Comparison of ENCODE assay signal across 8 mouse cellular contexts in genomic region chr11:78032809-78033195, GRCm38 (mm10). TPM values are rescaled to one million over a fixed set of nuclear protein-coding genes. Genes with fewer than 3 reads are reported as not detected.
DNase-seq lines count a peak whose midpoint lies in the region; ATAC-seq and TF ChIP-seq lines count a peak whose summit lies in the region.

No protein-coding gene starts in this region.

- no peak overlapping the region for H3K27ac ChIP-seq in kidney, adult 2 months (ENCODE audit: insufficient read depth, low read depth, low read length)
- no peak overlapping the region for H3K27ac ChIP-seq in bone marrow, adult 2 months (ENCODE audit: control insufficient read depth, insufficient read depth, low read depth, low read length, poor library complexity)
- H3K27ac ChIP-seq in hindbrain, embryonic 12.5 days: peak overlapping the region; percentile 96
- H3K27ac ChIP-seq in midbrain, embryonic 11.5 days (ENCODE audit: low read depth, low read length): peak overlapping the region; percentile 79; the same call in 1 of the 2 replicates

- peak overlapping the region; percentile 85 for H3K4me2 ChIP-seq in hindbrain, embryonic 12.5 days (replicated peaks)
- peak overlapping the region; percentile 91 for H3K4me2 ChIP-seq in midbrain, embryonic 11.5 days

- H3K4me3 ChIP-seq in kidney, adult 2 months (ENCODE audit: insufficient read depth, low read depth, low read length): peak overlapping the region; percentile 50
- peak overlapping the region; percentile 65 for H3K4me3 ChIP-seq in bone marrow, adult 2 months (replicated peaks; ENCODE audit: control insufficient read depth, low read depth, low read length)
- H3K4me3 ChIP-seq in hindbrain, embryonic 12.5 days: peak overlapping the region; percentile 73
- peak overlapping the region; percentile 68 for H3K4me3 ChIP-seq in midbrain, embryonic 11.5 days (ENCODE audit: low read depth, low read length)

- peak overlapping the region; percentile 85 for H3K9ac ChIP-seq in hindbrain, embryonic 12.5 days
- H3K9ac ChIP-seq in midbrain, embryonic 11.5 days (ENCODE audit: low read length): peak overlapping the region; percentile 82

- H3K27me3 ChIP-seq in kidney, adult 2 months (replicated peaks; ENCODE audit: control insufficient read depth, insufficient read depth, low read length): no peaks in the 10 kb centered on the region
- H3K27me3 ChIP-seq in hindbrain, embryonic 12.5 days: no peaks in the 10 kb centered on the region
- no peaks in the 10 kb centered on the region for H3K27me3 ChIP-seq in midbrain, embryonic 11.5 days (ENCODE audit: control insufficient read depth, insufficient read depth, low read length)

- ATAC-seq in hindbrain, embryonic 12.5 days (ENCODE audit: low FRiP score): peak; percentile 9; the same call in 1 of the 2 replicates
- no peak for ATAC-seq in midbrain, embryonic 11.5 days (ENCODE audit: low FRiP score)
- no peak for ATAC-seq in frontal cortex, adult (ENCODE audit: low TSS enrichment)

- no peaks in the 10 kb centered on the region for H3K36me3 ChIP-seq in kidney, adult 2 months (ENCODE audit: control insufficient read depth, insufficient read depth, low read length)
- peaks cover 26% of the 10 kb centered on the region for H3K36me3 ChIP-seq in hindbrain, embryonic 12.5 days
- peaks cover 12% of the 10 kb centered on the region; the same call in 1 of the 2 replicates for H3K36me3 ChIP-seq in midbrain, embryonic 11.5 days (ENCODE audit: control insufficient read depth, insufficient read depth, low read length)

- WGBS in kidney, adult 2 months: 18% methylated on average over 5 of the region's 5 CpGs
- WGBS in bone marrow, adult 2 months: 15% methylated on average over 5 of the region's 5 CpGs
- 12% methylated on average over 5 of the region's 5 CpGs for WGBS in hindbrain, embryonic 12.5 days
- 9% methylated on average over 5 of the region's 5 CpGs for WGBS in midbrain, embryonic 11.5 days

- DNase-seq in kidney, adult 2 months: no peak
- no peak for DNase-seq in kidney, adult 11 months
- peak; percentile 85 for DNase-seq in midbrain, embryonic 11.5 days (ENCODE audit: low spot score, missing footprints)
- DNase-seq in layer of hippocampus, adult 11-12 months (ENCODE audit: low spot score): no peak
- DNase-seq in spleen, postnatal 14 days (ENCODE audit: low spot score in 2 of 2): no peak

- peaks cover 8% of the 10 kb centered on the region; the same call in 1 of the 2 replicates for H3K4me1 ChIP-seq in kidney, adult 2 months (ENCODE audit: control insufficient read depth, insufficient read depth, low read length)
- peaks cover 4% of the 10 kb centered on the region for H3K4me1 ChIP-seq in bone marrow, adult 2 months (ENCODE audit: control insufficient read depth, insufficient read depth, low read length)
- H3K4me1 ChIP-seq in hindbrain, embryonic 12.5 days: peaks cover 23% of the 10 kb centered on the region
- H3K4me1 ChIP-seq in midbrain, embryonic 11.5 days (ENCODE audit: control insufficient read depth, insufficient read depth, low read length): peaks cover 12% of the 10 kb centered on the region

- H3K9me3 ChIP-seq in hindbrain, embryonic 12.5 days (replicated peaks): no peaks in the 10 kb centered on the region
- no peaks in the 10 kb centered on the region for H3K9me3 ChIP-seq in midbrain, embryonic 11.5 days (ENCODE audit: control insufficient read depth, low read length)

- TF ChIP-seq CTCF in kidney, adult 2 months (conservative IDR thresholded peaks at IDR 0.05; ENCODE audit: insufficient read depth, insufficient read length, low read depth, low read length): no peak
- no peak for TF ChIP-seq CTCF in bone marrow, adult 2 months (IDR thresholded peaks at IDR 0.05; ENCODE audit: control insufficient read depth, insufficient read depth, low read length)

- TF ChIP-seq POLR2A in kidney, adult 2 months (IDR thresholded peaks at IDR 0.05; ENCODE audit: low read depth, low read length): no peak
- TF ChIP-seq POLR2A in bone marrow, adult 2 months (IDR thresholded peaks at IDR 0.05; ENCODE audit: borderline replicate concordance, control insufficient read depth, low read depth, low read length): no peak

RNA-seq across cellular contexts. Expression of gene Dhrs13, which starts 0.7 kb away (rescaled TPM):
- polyA plus RNA-seq in kidney, adult 2 months (2012; rRNA removed): 7.1 and 9.3 TPM in 2 replicates
- 6.5 and 10.8 TPM in 2 replicates for polyA plus RNA-seq in bone marrow, adult 2 months (2011; ENCODE audit: insufficient read depth, insufficient read length, low replicate concordance, missing spikeins)
- polyA plus RNA-seq in hindbrain, embryonic 12.5 days (2016; fragmentation: Nextera tagmentation; extraction: Ambion mirVana): 24.2 and 24.8 TPM in 2 replicates
- polyA plus RNA-seq in midbrain, embryonic 11.5 days (2014; fragmentation: Nextera tagmentation; extraction: Ambion mirVana): 17.4 and 18.0 TPM in 2 replicates

RNA-seq across cellular contexts. Expression of gene Flot2, which starts 4.9 kb away (rescaled TPM):
- 95.0 and 96.9 TPM in 2 replicates for polyA plus RNA-seq in kidney, adult 2 months (2012; rRNA removed)
- polyA plus RNA-seq in bone marrow, adult 2 months (2011; ENCODE audit: insufficient read depth, insufficient read length, low replicate concordance, missing spikeins): 21.1 and 44.1 TPM in 2 replicates
- polyA plus RNA-seq in hindbrain, embryonic 12.5 days (2016; fragmentation: Nextera tagmentation; extraction: Ambion mirVana): 65.2 and 73.2 TPM in 2 replicates
- polyA plus RNA-seq in midbrain, embryonic 11.5 days (2014; fragmentation: Nextera tagmentation; extraction: Ambion mirVana): 52.7 and 57.6 TPM in 2 replicates

RNA-seq across cellular contexts. Expression of gene Eral1, which starts 47.4 kb away (rescaled TPM):
- 39.1 and 41.6 TPM in 2 replicates for polyA plus RNA-seq in kidney, adult 2 months (2012; rRNA removed)
- polyA plus RNA-seq in bone marrow, adult 2 months (2011; ENCODE audit: insufficient read depth, insufficient read length, low replicate concordance, missing spikeins): 9.8 and 16.3 TPM in 2 replicates
- polyA plus RNA-seq in hindbrain, embryonic 12.5 days (2016; fragmentation: Nextera tagmentation; extraction: Ambion mirVana): 31.5 and 31.8 TPM in 2 replicates
- 39.0 and 39.6 TPM in 2 replicates for polyA plus RNA-seq in midbrain, embryonic 11.5 days (2014; fragmentation: Nextera tagmentation; extraction: Ambion mirVana)

RNA-seq across cellular contexts. Expression of gene Phf12, which starts 50.2 kb away (rescaled TPM):
- polyA plus RNA-seq in kidney, adult 2 months (2012; rRNA removed): 33.0 and 35.7 TPM in 2 replicates
- 41.8 and 59.4 TPM in 2 replicates for polyA plus RNA-seq in bone marrow, adult 2 months (2011; ENCODE audit: insufficient read depth, insufficient read length, low replicate concordance, missing spikeins)
- polyA plus RNA-seq in hindbrain, embryonic 12.5 days (2016; fragmentation: Nextera tagmentation; extraction: Ambion mirVana): 30.6 and 30.7 TPM in 2 replicates
- polyA plus RNA-seq in midbrain, embryonic 11.5 days (2014; fragmentation: Nextera tagmentation; extraction: Ambion mirVana): 15.5 and 18.0 TPM in 2 replicates

Comparison
In these comparisons a context has a peak if more than half of its experiments do, and no peak if none do; other contexts are left out.
1. H3K27ac ChIP-seq: peak in hindbrain, embryonic 12.5 days (single experiment) and midbrain, embryonic 11.5 days (single experiment); none in kidney, adult 2 months (single experiment) and bone marrow, adult 2 months (single experiment).
2. Peak in every context shown above with its lines, with median percentiles within 50 percentile points of each other: H3K4me3 ChIP-seq.